ENCODE assay signal across 8 mouse cellular contexts in the genomic region with DNA sequence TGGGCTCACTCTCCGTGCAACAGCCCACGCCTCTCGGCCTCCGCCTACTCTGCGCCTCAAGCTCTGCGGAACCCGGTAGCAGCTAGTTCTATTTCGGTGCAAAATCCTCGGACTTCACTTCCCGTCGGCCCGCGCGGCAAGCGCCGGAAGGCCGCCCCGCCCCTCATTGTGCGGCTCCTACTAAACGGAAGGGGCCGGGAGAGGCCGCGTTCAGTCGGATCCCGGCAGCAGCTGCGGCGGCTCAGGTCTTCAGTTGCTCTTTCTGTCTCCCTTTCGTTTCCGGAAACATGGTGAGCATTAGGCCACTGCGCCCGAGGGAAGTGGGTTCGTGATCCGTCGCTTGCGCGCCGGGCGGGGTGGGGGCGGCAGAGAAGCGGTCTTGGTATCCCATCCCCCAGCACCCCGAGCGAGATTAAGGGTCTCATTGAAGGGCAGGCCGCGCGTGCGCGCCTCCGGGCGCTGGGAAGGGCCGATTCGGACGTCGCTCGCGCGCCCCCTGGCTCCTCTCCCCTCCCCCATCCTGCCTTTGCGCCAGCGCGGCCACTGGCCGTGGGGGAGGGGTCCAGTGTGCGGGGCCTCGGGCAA. TPM values are rescaled to one million over a fixed set of nuclear protein-coding genes. Genes with fewer than 3 reads are reported as not detected.
DNase-seq lines count a peak whose midpoint lies in the region; ATAC-seq and TF ChIP-seq lines count a peak whose summit lies in the region.

A gene (plus strand): TSS at position 143 of the 585 bp plus-strand sequence.

- DNase-seq in WW6 (ENCODE audit: low read depth, low spot score) = peak; percentile 89
- DNase-seq in gastrocnemius, adult 2 months = peak; percentile 96
- DNase-seq in hindbrain, postnatal 0 days (ENCODE audit: low spot score) = peak; percentile 97
- DNase-seq in left cerebral cortex, adult 2 months (ENCODE audit: extremely low spot score in 1 of 2, low spot score in 2 of 2) = peak; percentile 93 to 95
- DNase-seq in right cerebral cortex, adult 2 months (ENCODE audit: low spot score in 2 of 2) = peak; percentile 94 to 96
- peak; percentile 94 for DNase-seq in urinary bladder, postnatal 14 days (ENCODE audit: low spot score)

- TF ChIP-seq CTCF in gastrocnemius, adult 2 months (IDR thresholded peaks at IDR 0.05) = no peak
- no peak for TF ChIP-seq CTCF in hindbrain, postnatal 0 days (IDR thresholded peaks at IDR 0.05; ENCODE audit: low read depth)
- no peak for TF ChIP-seq CTCF in left cerebral cortex, adult 2 months (IDR thresholded peaks at IDR 0.05)

- peak within 1 kb of the TSS; percentile 98 for H3K27ac ChIP-seq in gastrocnemius, adult 2 months
- peak within 1 kb of the TSS; percentile 99 for H3K27ac ChIP-seq in hindbrain, postnatal 0 days
- peak within 1 kb of the TSS; percentile 99 for H3K27ac ChIP-seq in left cerebral cortex, adult 2 months

- WGBS in hindbrain, postnatal 0 days = under 1% methylated on average over 51 of the region's 62 CpGs

- peak within 1 kb of the TSS; percentile 70 for H3K4me2 ChIP-seq in hindbrain, postnatal 0 days (ENCODE audit: low read depth, low read length)

- intact Hi-C loops in gastrocnemius, adult 2 months (cut with DNase I) = loop anchor here (2.0 kb wide), 1 partner anchor 20 kb away; a partner anchor contains a TSS
- intact Hi-C loops in left cerebral cortex, adult 2 months (cut with DNase I) = loop anchor here (1.0 to 2.0 kb wide), 2 partner anchors 20 to 66 kb away; a partner anchor contains a TSS

- no peaks in the 10 kb centered on the region for H3K27me3 ChIP-seq in hindbrain, postnatal 0 days (ENCODE audit: insufficient read depth, low read length)

- peak within 1 kb of the TSS; percentile 100 for H3K4me3 ChIP-seq in gastrocnemius, adult 2 months
- H3K4me3 ChIP-seq in hindbrain, postnatal 0 days (ENCODE audit: low read length) = peak within 1 kb of the TSS; percentile 94
- peak within 1 kb of the TSS; percentile 91 for H3K4me3 ChIP-seq in left cerebral cortex, adult 2 months

- H3K4me1 ChIP-seq in hindbrain, postnatal 0 days (ENCODE audit: insufficient read depth, low read length) = peaks cover 8% of the 10 kb centered on the region

- no peaks in the 10 kb centered on the region for H3K9me3 ChIP-seq in hindbrain, postnatal 0 days (ENCODE audit: low read length)

- peak within 1 kb of the TSS; percentile 96 for H3K9ac ChIP-seq in hindbrain, postnatal 0 days (replicated peaks; ENCODE audit: low read length)

- peak; percentile 46 for ATAC-seq in common myeloid progenitor, adult 5-6 weeks (replicated peaks; ENCODE audit: low read depth, poor library complexity, severe bottlenecking)
- ATAC-seq in hindbrain, postnatal 0 days = peak; percentile 79
- ATAC-seq in megakaryocyte, adult 5-6 weeks (ENCODE audit: poor library complexity, severe bottlenecking) = peak; percentile 57

- peaks cover 29% of the 10 kb centered on the region for H3K36me3 ChIP-seq in hindbrain, postnatal 0 days (ENCODE audit: insufficient read depth, low read length)

RNA-seq across cellular contexts. Expression of the gene that starts here (rescaled TPM):
- 940 and 946 TPM in 2 replicates for total RNA-seq in common myeloid progenitor, adult 5-6 weeks (2017)
- 10 to 100 TPM; 52.8 to 72.0 TPM for total RNA-seq in gastrocnemius, adult 2 months (2021)
- 1,468 and 1,477 TPM in 2 replicates for total RNA-seq in hindbrain, postnatal 0 days (2014; rRNA removed)
- 3,076 and 3,214 TPM in 2 replicates for polyA plus RNA-seq in hindbrain, postnatal 0 days (2015; fragmentation: Nextera tagmentation; extraction: Ambion mirVana)
- total RNA-seq in left cerebral cortex, adult 2 months (2021) = 1,000 to 10,000 TPM; 1,296 to 1,301 TPM
- total RNA-seq in megakaryocyte, adult 5-6 weeks (2015) = 2,162 and 2,175 TPM in 2 replicates
- total RNA-seq in megakaryocyte, adult 5-6 weeks (2017) = 1,771 and 1,778 TPM in 2 replicates

Comparison
In these comparisons a context has a peak if more than half of its experiments do, and no peak if none do; other contexts are left out.
1. Peak in every context shown above with its lines: DNase-seq, ATAC-seq, H3K4me3 ChIP-seq and H3K27ac ChIP-seq.
2. RNA of the gene that starts here (total RNA-seq): 1,771 to 2,175 TPM in megakaryocyte, adult 5-6 weeks, 1,468 to 1,477 TPM in hindbrain, postnatal 0 days, 1,296 to 1,301 TPM in left cerebral cortex, adult 2 months and 940 to 946 TPM in common myeloid progenitor, adult 5-6 weeks; 52.8 to 72.0 TPM in gastrocnemius, adult 2 months; every median in the first group is over 10 times any median in the second.